Mouse (Mus musculus): ENCODE measurements at regions not wholly inside any gene's neighbourhood (a gene's known extent, or its start where the extent isn't known, plus 50 kb on each side); places are given as distances from the start of the nearest gene placed in this dataset.

DNA sequence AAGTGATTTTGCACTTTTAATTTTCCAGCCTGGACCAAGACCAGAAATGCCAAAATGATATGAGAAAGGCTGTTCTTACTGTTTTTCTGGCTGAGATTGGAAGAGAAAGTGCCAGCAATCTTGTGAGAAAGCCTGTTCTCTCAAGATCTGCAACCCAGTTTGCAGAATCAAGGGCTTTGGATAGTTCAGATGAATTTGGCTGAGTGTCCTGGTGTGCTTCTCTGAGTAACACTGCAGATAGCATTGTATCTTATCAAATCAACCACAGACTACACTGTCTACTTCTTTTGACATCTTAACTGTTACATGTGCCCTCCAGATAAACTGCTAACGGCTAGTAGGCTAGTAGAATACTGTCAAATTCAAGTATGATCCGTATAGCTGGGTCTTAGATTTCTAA lies 371.5 kb upstream of the Nr2f1 start:
- TF ChIP-seq CTCF (IDR thresholded peaks at IDR 0.05; ENCODE audit: insufficient read depth, low read length) (no peak), POLR2A (IDR thresholded peaks at IDR 0.05; ENCODE audit: borderline replicate concordance, extremely low read depth, low read depth, low read length) (no peak)

All from lung, adult 2 months (tissue).